Mouse (Mus musculus): ENCODE measurements at regions not wholly inside any gene's neighbourhood (a gene's known extent, or its start where the extent isn't known, plus 50 kb on each side); places are given as distances from the start of the nearest gene placed in this dataset.

DNA sequence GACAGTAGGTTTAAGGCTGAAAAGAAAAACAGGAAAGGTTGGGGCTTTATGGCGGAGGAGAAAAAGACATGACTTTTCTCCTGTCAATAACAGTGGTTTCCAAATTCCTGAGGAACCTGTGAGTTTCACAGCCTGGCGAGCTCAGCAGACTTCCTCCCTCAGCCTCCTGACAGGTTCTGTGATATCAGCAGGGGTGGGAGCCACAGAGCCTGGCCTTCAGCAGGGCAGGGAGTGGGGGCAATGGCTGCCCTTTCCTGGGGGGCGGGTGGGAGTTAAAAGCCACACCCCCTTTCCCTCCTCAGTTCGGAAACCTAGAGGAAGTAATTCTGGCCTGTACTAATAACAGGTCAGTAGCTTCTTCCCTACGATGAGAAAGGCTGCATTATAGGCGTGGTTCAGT is 211.7 kb downstream of the Rchy1 start:
- peaks cover 0 to 7% of the 10 kb centered on the region in 2 experiments; a peak in 1 of 4 replicates for H3K4me1 ChIP-seq (replicated peaks; ENCODE audit: control insufficient read depth in 2 of 2, insufficient read depth in 2 of 2, low read length in 1 of 2)
- 13% methylated on average over 6 of the region's 6 CpGs for WGBS (ENCODE audit: insufficient replicate concordance)
- H3K4me2 ChIP-seq (ENCODE audit: low read depth), result no peak overlapping the region
- no peak overlapping the region for H3K27ac ChIP-seq
- no peak overlapping the region for H3K4me3 ChIP-seq (ENCODE audit: insufficient read depth in 1 of 2, low read depth in 2 of 2, low read length in 2 of 2)
- TF ChIP-seq CTCF (IDR thresholded peaks at IDR 0.05; ENCODE audit: low read depth) (no peak), EP300 (IDR thresholded peaks at IDR 0.05; ENCODE audit: low read depth) (no peak)
- H3K36me3 ChIP-seq (replicated peaks; ENCODE audit: control insufficient read depth, insufficient read depth, low read depth), result no peaks in the 10 kb centered on the region
- no peaks in the 10 kb centered on the region for H3K9me3 ChIP-seq (ENCODE audit: control insufficient read depth, low read length)
- H3K9ac ChIP-seq (replicated peaks), result no peak overlapping the region
- H3K27me3 ChIP-seq (ENCODE audit: control insufficient read depth, insufficient read depth, low read length), result no peaks in the 10 kb centered on the region
- DNase-seq (ENCODE audit: low read depth in 3 of 3, low spot score in 3 of 3) (no peak), ATAC-seq (ENCODE audit: insufficient read depth) (no peak)

DNA sequence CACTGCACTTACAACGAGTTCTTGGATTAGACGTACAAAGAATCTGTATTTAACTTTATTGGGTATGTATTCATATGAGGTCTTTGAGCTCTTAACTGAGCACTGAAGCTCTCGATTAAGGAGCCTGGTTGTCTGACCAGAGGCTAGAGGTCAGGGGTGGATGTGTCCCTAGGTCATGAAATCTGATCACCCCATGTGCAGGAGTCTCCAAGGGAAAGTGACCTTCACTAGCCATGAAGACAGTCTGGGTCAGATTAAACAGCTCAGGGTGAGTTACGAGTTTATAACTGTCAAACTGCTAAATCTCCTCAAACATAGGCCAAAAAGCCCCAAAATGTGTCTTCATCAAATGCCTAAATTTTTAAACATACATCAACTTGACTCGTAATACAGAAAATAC is 216.8 kb downstream of the Rchy1 start:
- no peaks in the 10 kb centered on the region for H3K27me3 ChIP-seq (ENCODE audit: control insufficient read depth, insufficient read depth, low read length)
- TF ChIP-seq CTCF (IDR thresholded peaks at IDR 0.05; ENCODE audit: low read depth) (no peak), EP300 (IDR thresholded peaks at IDR 0.05; ENCODE audit: low read depth) (no peak)
- WGBS (ENCODE audit: insufficient replicate concordance), result 66% methylated on average over 5 of the region's 5 CpGs

DNA sequence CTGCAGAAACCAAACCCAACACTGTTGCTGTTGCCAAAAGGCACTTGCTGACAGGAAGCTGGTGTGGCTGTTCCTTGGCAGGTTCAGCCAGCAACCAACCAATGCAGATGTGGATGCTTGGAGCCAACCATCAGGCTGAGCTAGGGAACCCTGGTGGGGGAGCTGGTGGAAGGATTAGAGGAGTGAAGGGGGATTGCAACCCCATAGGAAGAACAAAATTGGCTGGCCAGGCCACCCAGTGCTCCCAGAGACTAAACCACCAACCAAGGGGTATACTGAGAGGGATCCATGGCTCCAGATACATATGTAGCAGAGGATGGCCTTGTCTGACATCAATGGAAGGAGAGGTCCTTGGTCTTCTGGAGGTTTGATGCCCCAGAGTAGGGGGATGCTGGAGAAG is 218.5 kb downstream of the Rchy1 start:
- no peak for TF ChIP-seq EP300 (IDR thresholded peaks at IDR 0.05; ENCODE audit: low read depth)
- TF ChIP-seq CTCF (IDR thresholded peaks at IDR 0.05; ENCODE audit: low read depth), result no peak
- no peak overlapping the region for H3K4me2 ChIP-seq (ENCODE audit: low read depth)
- no peaks in the 10 kb centered on the region for H3K9me3 ChIP-seq (ENCODE audit: control insufficient read depth, low read length)
- ATAC-seq (ENCODE audit: insufficient read depth) (no peak), DNase-seq (ENCODE audit: low read depth in 3 of 3, low spot score in 3 of 3) (no peak)
- no peak overlapping the region for H3K9ac ChIP-seq (replicated peaks)
- H3K36me3 ChIP-seq (replicated peaks; ENCODE audit: control insufficient read depth, insufficient read depth, low read depth), result no peaks in the 10 kb centered on the region
- no peak overlapping the region for H3K27ac ChIP-seq
- H3K4me1 ChIP-seq (replicated peaks; ENCODE audit: control insufficient read depth in 2 of 2, insufficient read depth in 2 of 2, low read length in 1 of 2), result peaks cover 0 to 3% of the 10 kb centered on the region in 2 experiments; a peak in 1 of 4 replicates
- no peak overlapping the region for H3K4me3 ChIP-seq (ENCODE audit: insufficient read depth in 1 of 2, low read depth in 2 of 2, low read length in 2 of 2)
- H3K27me3 ChIP-seq (ENCODE audit: control insufficient read depth, insufficient read depth, low read length), result no peaks in the 10 kb centered on the region

More for the DNA sequence above, 216.8 kb downstream of the Rchy1 start:
- no peak overlapping the region for H3K27ac ChIP-seq
- no peaks in the 10 kb centered on the region for H3K36me3 ChIP-seq (replicated peaks; ENCODE audit: control insufficient read depth, insufficient read depth, low read depth)
- H3K4me1 ChIP-seq (replicated peaks; ENCODE audit: control insufficient read depth in 2 of 2, insufficient read depth in 2 of 2, low read length in 1 of 2), result peaks cover 0 to 6% of the 10 kb centered on the region in 2 experiments; a peak in 1 of 4 replicates
- H3K4me3 ChIP-seq (ENCODE audit: insufficient read depth in 1 of 2, low read depth in 2 of 2, low read length in 2 of 2), result no peak overlapping the region
- no peak overlapping the region for H3K9ac ChIP-seq (replicated peaks)
- H3K4me2 ChIP-seq (ENCODE audit: low read depth), result no peak overlapping the region
- DNase-seq (ENCODE audit: low read depth in 3 of 3, low spot score in 3 of 3) (no peak), ATAC-seq (ENCODE audit: insufficient read depth) (no peak)
- no peaks in the 10 kb centered on the region for H3K9me3 ChIP-seq (ENCODE audit: control insufficient read depth, low read length)

DNA sequence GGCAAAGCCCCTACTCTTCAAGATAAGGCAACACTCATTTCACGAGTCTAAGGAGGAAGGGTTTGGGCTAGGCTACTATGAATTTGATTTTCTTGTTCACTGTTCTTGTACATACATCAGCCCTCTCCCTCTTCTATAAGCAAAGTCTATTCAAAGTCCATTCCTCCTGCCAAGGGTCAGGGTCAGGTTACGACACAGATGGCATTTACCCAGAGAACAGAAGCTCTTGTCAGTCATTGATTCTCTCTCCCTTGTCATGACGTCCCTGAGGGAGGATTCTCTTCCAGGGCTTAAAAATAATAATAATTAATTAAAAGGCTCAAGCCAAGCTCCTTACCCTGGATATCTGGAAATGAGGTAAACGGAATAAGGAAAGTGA is 222.7 kb downstream of the Rchy1 start:
- DNase-seq (ENCODE audit: low read depth in 3 of 3, low spot score in 3 of 3) (peak in 1 of 3 experiments; percentile 10), ATAC-seq (ENCODE audit: insufficient read depth) (peak; percentile 45; the same call in 1 of the 2 replicates)
- Histone ChIP-seq H3K27me3 (ENCODE audit: control insufficient read depth, insufficient read depth, low read length) (no peaks in the 10 kb centered on the region), H3K9ac (replicated peaks) (no peak overlapping the region), H3K9me3 (ENCODE audit: control insufficient read depth, low read length) (no peaks in the 10 kb centered on the region), H3K4me3 (ENCODE audit: insufficient read depth in 1 of 2, low read depth in 2 of 2, low read length in 2 of 2) (no peak overlapping the region), H3K27ac (no peak overlapping the region), H3K4me1 (replicated peaks; ENCODE audit: control insufficient read depth in 2 of 2, insufficient read depth in 2 of 2, low read length in 1 of 2) (peaks cover 0 to 4% of the 10 kb centered on the region in 2 experiments; a peak in 1 of 4 replicates), H3K4me2 (ENCODE audit: low read depth) (no peak overlapping the region), H3K36me3 (replicated peaks; ENCODE audit: control insufficient read depth, insufficient read depth, low read depth) (no peaks in the 10 kb centered on the region)
- TF ChIP-seq CTCF (IDR thresholded peaks at IDR 0.05; ENCODE audit: low read depth) (no peak), EP300 (IDR thresholded peaks at IDR 0.05; ENCODE audit: low read depth) (no peak)
- 61% methylated on average over 4 of the region's 4 CpGs for WGBS (ENCODE audit: insufficient replicate concordance)

DNA sequence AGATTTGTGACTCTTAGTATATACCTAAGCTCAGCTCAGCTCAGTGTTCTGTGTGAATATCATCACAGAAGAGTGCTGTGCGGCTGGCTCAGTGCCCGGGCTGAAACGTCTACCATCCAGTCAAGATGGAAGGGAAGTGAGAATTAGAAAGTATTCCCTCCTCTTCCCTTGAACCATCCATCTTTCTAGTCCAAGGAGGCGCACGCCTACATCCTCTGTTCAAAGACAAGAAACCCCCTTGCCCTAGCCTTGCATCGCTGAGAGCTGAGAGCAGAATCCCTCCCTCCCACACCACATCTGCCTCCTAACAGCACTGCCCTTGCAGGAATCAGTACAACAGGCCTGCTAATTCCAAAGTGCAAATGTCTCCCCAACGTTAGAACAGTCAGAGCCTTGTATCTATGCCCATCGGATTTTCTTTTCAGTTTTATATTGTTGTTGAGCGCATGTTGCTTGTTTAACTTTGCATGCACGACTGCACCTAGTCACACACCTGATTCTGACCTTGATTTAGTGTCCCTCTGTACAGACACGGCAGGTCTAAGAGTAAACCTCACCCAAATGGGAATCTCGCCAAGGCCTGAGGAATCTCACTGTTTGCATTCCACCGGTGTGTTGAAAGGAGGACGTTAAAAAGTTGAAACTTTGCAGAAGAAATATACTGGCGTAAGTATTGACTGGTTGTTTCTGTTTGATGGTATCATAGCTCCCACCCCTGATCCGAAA is 222.2 kb downstream of the Parm1 start:
- Histone ChIP-seq H3K4me2 (ENCODE audit: low read depth) (no peak overlapping the region), H3K27me3 (ENCODE audit: control insufficient read depth, insufficient read depth, low read length) (no peaks in the 10 kb centered on the region), H3K36me3 (replicated peaks; ENCODE audit: control insufficient read depth, insufficient read depth, low read depth) (no peaks in the 10 kb centered on the region), H3K9me3 (ENCODE audit: control insufficient read depth, low read length) (no peaks in the 10 kb centered on the region), H3K4me1 (replicated peaks; ENCODE audit: control insufficient read depth in 2 of 2, insufficient read depth in 2 of 2, low read length in 1 of 2) (peaks cover 0 to 4% of the 10 kb centered on the region in 2 experiments; a peak in 1 of 4 replicates), H3K4me3 (ENCODE audit: insufficient read depth in 1 of 2, low read depth in 2 of 2, low read length in 2 of 2) (no peak overlapping the region), H3K9ac (replicated peaks) (no peak overlapping the region), H3K27ac (no peak overlapping the region)
- TF ChIP-seq EP300 (IDR thresholded peaks at IDR 0.05; ENCODE audit: low read depth) (no peak), CTCF (IDR thresholded peaks at IDR 0.05; ENCODE audit: low read depth) (no peak)
- peak in 1 of 3 experiments; percentile 5 for DNase-seq (ENCODE audit: low read depth in 3 of 3, low spot score in 3 of 3)
- WGBS (ENCODE audit: insufficient replicate concordance), result 64% methylated on average over 16 of the region's 16 CpGs
- peak; percentile 43; the same call in 1 of the 2 replicates for ATAC-seq (ENCODE audit: insufficient read depth)
